Mouse (Mus musculus) effector memory CD4-positive, alpha-beta T cell, adult 5 months (primary cell): ENCODE data around the gene Plk1. TPM values are rescaled to one million over a fixed set of nuclear protein-coding genes. Genes with fewer than 3 reads are reported as not detected.

ENCODE experiments used
- polyA plus RNA-seq: library from polyadenylated mRNA; unstranded; fragments of 100-300 nt; shearing (Covaris generic); gene quantifications from one replicate; pipeline ENCODE4 v1.2.1, GENCODE M21; 2017

Gene Plk1
- 0.51 TPM for polyA plus RNA-seq

DNA sequence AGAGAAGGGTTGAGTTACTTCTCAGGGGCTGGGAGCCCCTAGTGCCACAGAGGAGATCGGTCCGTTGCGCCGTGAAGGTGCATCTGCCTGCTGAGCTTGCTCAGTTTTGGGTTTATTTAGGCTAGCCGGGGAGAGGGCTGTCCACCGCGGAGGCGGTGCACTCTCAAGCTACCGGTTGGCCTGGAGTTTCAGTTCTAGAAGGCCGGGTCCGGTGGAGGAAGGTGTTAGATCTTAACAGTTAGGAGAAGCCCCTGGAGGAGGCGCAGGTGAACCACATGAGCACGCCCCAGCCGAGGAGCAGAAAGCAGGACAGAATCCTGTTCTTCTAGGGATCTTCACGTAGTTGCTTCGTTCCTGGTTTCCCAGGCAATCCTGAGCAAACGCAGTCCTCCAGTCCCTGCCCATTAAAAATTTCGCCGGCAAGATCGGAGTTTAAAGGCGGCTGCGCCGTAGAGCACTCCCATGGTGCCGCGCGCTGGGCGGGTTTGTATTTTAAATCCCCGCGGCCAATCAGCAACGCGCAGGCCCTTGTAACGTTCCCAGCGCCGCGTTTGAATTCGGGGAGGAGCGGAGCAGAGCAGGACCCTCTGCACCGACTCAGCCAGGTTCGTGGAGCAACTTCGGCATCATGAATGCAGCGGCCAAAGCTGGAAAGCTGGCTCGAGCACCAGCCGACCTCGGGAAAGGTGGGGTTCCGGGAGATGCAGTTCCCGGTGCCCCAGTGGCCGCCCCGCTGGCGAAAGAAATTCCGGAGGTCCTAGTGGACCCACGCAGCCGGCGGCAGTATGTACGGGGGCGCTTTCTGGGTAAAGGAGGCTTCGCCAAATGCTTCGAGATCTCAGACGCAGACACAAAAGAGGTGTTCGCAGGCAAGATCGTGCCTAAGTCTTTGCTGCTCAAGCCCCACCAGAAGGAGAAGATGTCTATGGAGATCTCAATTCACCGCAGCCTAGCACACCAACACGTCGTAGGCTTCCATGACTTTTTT is at the start of gene Plk1:
TSS of gene Plk1 (plus strand) at position 525 of the 988 bp plus-strand sequence.

DNA sequence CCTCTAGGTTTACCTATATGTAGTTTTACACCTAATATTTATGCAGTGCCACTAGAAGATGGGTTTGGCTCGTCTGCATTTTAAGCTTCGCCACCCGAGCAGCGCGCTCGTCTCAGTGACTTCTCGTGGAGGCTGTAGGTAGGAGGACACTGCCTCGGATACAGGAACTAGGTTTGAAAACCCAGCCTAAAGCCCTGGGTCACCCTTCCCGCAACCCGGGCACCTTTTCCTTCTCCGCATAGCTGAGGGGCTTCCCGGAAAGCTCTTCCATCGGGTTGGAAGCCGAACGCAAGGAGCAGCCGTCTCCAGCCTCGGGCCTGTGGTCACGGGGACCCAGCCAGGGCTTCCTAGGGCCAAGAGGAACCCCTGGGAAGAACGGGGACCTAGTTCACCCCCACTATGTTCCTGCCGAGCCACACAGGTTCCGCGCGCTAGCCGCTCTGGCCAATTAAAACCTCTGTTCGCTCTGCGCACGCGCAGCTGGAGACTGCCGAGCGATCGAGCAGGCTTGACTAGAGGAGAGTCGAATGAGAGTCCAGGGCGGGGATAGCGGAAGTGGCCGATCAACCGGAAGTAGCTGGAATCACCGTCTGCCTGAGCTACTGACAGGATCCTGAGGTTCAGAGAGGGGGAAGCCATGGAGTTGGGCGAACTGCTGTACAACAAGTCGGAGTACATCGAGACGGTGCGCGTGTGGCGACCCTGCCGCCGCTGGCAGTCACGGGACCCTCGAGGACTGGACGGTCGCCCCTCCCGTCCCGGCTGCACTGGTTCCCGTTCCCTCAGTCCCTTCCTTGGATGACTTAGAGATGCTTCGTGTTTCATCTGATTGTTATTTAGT is 26.5 kb upstream of the Plk1 start, which contains the start of the genes Palb2 and Dctn5:
TSS of gene Palb2 (minus strand) at position 489 of the 841 bp plus-strand sequence.
TSS of gene Dctn5 (plus strand) at position 545 of the 841 bp plus-strand sequence.

DNA sequence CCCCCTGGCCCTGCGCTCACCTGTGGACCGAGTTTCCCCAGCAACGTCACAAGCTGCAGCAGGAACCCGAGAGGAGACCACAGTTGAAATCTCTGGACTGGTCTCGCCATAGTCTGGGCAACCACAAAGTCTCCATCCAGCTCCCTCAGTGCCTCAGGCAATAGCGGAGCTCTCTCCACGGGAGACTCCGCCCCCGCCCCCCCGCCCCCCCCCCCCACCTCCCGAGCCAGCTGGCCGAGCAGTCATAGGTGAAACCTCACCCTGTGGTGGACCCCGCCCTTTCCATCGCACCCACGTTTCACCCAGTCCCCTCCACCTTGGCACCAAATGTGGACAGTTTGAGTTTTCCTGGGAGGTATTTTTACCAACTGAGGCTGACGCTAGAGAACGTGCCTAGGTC is 26.8 kb downstream of the Plk1 start, which contains the start of gene Ern2:
TSS of gene Ern2 (minus strand) at position 165 of the 400 bp plus-strand sequence.

DNA sequence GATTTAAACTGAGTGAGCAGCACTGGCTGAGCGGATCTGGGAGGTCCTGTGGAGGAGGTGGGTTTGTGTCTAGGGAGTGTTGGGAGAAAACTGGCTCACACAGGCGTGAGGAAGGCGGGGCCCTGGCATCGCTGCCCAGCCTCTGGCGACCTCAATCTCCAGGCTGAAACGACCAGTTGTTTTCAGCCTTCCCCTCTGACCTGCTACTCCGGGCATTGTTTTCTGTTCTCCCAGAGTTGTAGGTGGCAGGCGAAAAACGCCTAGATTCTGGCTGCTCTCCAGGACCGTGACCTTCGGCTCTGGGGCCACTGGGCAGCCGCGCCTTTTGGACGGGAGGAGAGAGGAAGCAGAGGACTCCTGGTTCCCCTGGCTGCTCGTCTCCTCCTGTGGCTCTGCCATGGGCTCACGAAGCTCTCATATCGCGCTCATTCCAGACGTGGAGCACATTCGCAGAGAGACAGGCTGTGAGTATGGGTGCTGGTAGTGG is 60.1 kb downstream of the Plk1 start, which contains the start of gene Chp2:
TSS of gene Chp2 (plus strand) at position 182 of the 487 bp plus-strand sequence.

Other genes starting within 250 kb of the Plk1 start
- gene Cog7, start 177.7 kb upstream of the Plk1 start, polyA plus RNA-seq: 10.2 TPM
- 5.5 TPM for gene Gga2, start 138.2 kb upstream of the Plk1 start, polyA plus RNA-seq
- 49.5 TPM for gene Ubfd1, start 92.3 kb upstream of the Plk1 start, polyA plus RNA-seq
- gene Ears2, start 92.2 kb upstream of the Plk1 start, polyA plus RNA-seq: 13.3 TPM
- 130 TPM for gene Ndufab1, start 57.6 kb upstream of the Plk1 start, polyA plus RNA-seq
- 3.4 TPM for gene Palb2, start 26.5 kb upstream of the Plk1 start, polyA plus RNA-seq
- 76.0 TPM for gene Dctn5, start 26.4 kb upstream of the Plk1 start, polyA plus RNA-seq
- gene Ern2, start 26.8 kb downstream of the Plk1 start, polyA plus RNA-seq: not detected
- not detected for gene Chp2, start 60.1 kb downstream of the Plk1 start, polyA plus RNA-seq
- gene Prkcb, start 129.3 kb downstream of the Plk1 start, polyA plus RNA-seq: 140 TPM